Mouse (Mus musculus) intestine, embryonic 16.5 days (tissue): ENCODE measurements at regions not wholly inside any gene's neighbourhood (a gene's known extent, or its start where the extent isn't known, plus 50 kb on each side); places are given as distances from the start of the nearest gene placed in this dataset.

Source experiments
- ATAC-seq: fragments of 200-750 bp; cut with Nextera tagmentation; 2 replicates; pipeline ENCODE4 v1.8.0; 2017; ENCODE audit warnings: moderate TSS enrichment, moderate library complexity
- H3K27ac ChIP-seq: fragments of 300-500 bp; sonication (generic); 2 replicates; pipeline ENCODE4 v1.5.1; 2014; ENCODE audit warnings: mild to moderate bottlenecking, low read length
- H3K27me3 ChIP-seq: fragments of 300-500 bp; sonication (generic); replicated peaks from 2 replicates; pipeline ENCODE4 v1.6.1; 2014; ENCODE audit warnings: low read length, control low read depth, mixed read lengths; ENCODE audit not compliant: control insufficient read depth, insufficient read depth
- H3K36me3 ChIP-seq: fragments of 300-500 bp; sonication (generic); 2 replicates; pipeline ENCODE4 v1.6.1; 2014; ENCODE audit warnings: low read length, control low read depth; ENCODE audit not compliant: control insufficient read depth, insufficient read depth
- H3K4me1 ChIP-seq: fragments of 300-500 bp; sonication (generic); 2 replicates; pipeline ENCODE4 v1.6.1; 2014; ENCODE audit warnings: low read length, control low read depth, mixed read lengths; ENCODE audit not compliant: control insufficient read depth, insufficient read depth
- H3K4me2 ChIP-seq: fragments of 300-500 bp; sonication (generic); 2 replicates; pipeline ENCODE4 v1.6.1; 2014; ENCODE audit warnings: low read depth, low read length, control low read depth
- H3K4me3 ChIP-seq: fragments of 300-500 bp; sonication (generic); 2 replicates; pipeline ENCODE4 v1.5.1; 2014; ENCODE audit warnings: mild to moderate bottlenecking, low read length
- H3K9ac ChIP-seq: fragments of 300-500 bp; sonication (generic); 2 replicates; pipeline ENCODE4 v1.6.1; 2014; ENCODE audit warnings: low read depth, low read length
- H3K9me3 ChIP-seq: fragments of 300-500 bp; sonication (generic); 2 replicates; pipeline ENCODE4 v1.6.1; 2016; ENCODE audit warnings: low read length, control low read depth; ENCODE audit not compliant: control insufficient read depth
- WGBS: fragments of 180-500 bp; shearing (Covaris S2); extraction: QIAGEN DNeasy Blood & Tissue Kit; methylation state at CpG from one replicate; pipeline ENCODE4 v1.1.7; 2014; 5-methylcytosine and 5-hydroxymethylcytosine counted together

- Histone ChIP-seq H3K4me2 (no peak overlapping the region), H3K9me3 (no peaks in the 10 kb centered on the region), H3K36me3 (no peaks in the 10 kb centered on the region), H3K27ac (no peak overlapping the region), H3K9ac (no peak overlapping the region), H3K4me3 (no peak overlapping the region), H3K4me1 (no peaks in the 10 kb centered on the region), H3K27me3 (no peaks in the 10 kb centered on the region)
- WGBS = 82% methylated on average over 1 of the region's 1 CpGs
- ATAC-seq = no peak
Observed at GRCm38 (mm10) chr12:15262165-15262564, 554.6 kb downstream of the Trib2 start.

- no peak overlapping the region for H3K4me3 ChIP-seq
- H3K9me3 ChIP-seq = no peaks in the 10 kb centered on the region
- no peak overlapping the region for H3K9ac ChIP-seq
- H3K27ac ChIP-seq = no peak overlapping the region
- H3K4me2 ChIP-seq = no peak overlapping the region
- ATAC-seq = no peak
- H3K27me3 ChIP-seq = no peaks in the 10 kb centered on the region
- WGBS = 83% methylated on average over 1 of the region's 1 CpGs
- H3K36me3 ChIP-seq = no peaks in the 10 kb centered on the region
- H3K4me1 ChIP-seq = no peaks in the 10 kb centered on the region
Observed at GRCm38 (mm10) chr12:15261604-15262003, 555.1 kb downstream of the Trib2 start.

- H3K9ac ChIP-seq = no peak overlapping the region
- H3K4me1 ChIP-seq = no peaks in the 10 kb centered on the region
- no peak overlapping the region for H3K4me2 ChIP-seq
- no peak overlapping the region for H3K4me3 ChIP-seq
- no peaks in the 10 kb centered on the region for H3K9me3 ChIP-seq
- no peaks in the 10 kb centered on the region for H3K36me3 ChIP-seq
- no peak for ATAC-seq
- H3K27ac ChIP-seq = no peak overlapping the region
- WGBS = 82% methylated on average over 2 of the region's 2 CpGs
- no peaks in the 10 kb centered on the region for H3K27me3 ChIP-seq
Observed at GRCm38 (mm10) chr12:15260907-15261415, 555.8 kb downstream of the Trib2 start.

- no peak for ATAC-seq
- whole genome bisulfite sequencing = 75% methylated on average over 4 of the region's 4 CpGs
- no peak overlapping the region for H3K4me2 ChIP-seq
Observed at GRCm38 (mm10) chr12:15244966-15245365, 571.8 kb downstream of the Trib2 start.

DNA sequence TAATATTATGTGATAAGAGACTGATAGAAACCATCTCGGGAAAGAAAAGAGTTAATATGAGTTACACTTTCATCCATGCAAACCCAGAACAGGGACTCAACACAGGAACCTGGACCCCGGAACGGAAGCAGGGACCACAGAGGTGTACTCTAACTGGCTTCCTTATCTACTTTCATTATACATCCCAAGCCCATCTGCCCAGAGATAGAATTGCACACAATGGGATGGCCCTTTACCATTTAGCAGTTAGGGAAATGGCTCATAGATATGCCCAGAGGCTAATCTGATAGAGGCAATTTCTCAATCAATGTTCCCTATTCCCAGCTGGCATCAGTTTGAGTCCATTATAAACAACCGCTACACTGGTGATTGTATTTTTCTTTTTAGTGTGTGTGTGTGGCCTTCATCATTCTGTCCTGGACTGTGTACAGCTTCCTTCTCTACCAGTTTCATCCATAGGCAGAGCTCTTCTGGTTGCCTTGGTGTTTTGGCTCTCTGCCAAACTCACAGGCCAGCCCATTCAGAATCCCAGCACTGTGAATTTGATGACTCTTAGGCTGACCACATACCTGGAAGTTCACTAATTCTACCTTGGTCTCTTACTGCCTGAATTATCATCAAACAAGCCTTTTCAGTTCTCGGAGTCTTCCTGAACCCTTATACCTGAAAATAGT lies 594.1 kb downstream of the Trib2 start:
- Histone ChIP-seq H3K27me3 (no peaks in the 10 kb centered on the region), H3K4me1 (no peaks in the 10 kb centered on the region), H3K36me3 (no peaks in the 10 kb centered on the region), H3K27ac (no peak overlapping the region), H3K4me2 (no peak overlapping the region), H3K9ac (no peak overlapping the region), H3K4me3 (no peak overlapping the region), H3K9me3 (no peaks in the 10 kb centered on the region)
- 0 out of 2 replicates have a peak, but pooled peaks have one; percentile 28 for ATAC-seq
- 77% methylated on average over 5 of the region's 5 CpGs for whole genome bisulfite sequencing

More at GRCm38 (mm10) chr12:15244966-15245365, 571.8 kb downstream of the Trib2 start:
- no peak overlapping the region for H3K4me3 ChIP-seq
- no peaks in the 10 kb centered on the region for H3K36me3 ChIP-seq
- H3K4me1 ChIP-seq = no peaks in the 10 kb centered on the region
- H3K27ac ChIP-seq = no peak overlapping the region
- no peaks in the 10 kb centered on the region for H3K27me3 ChIP-seq
- H3K9ac ChIP-seq = no peak overlapping the region
- H3K9me3 ChIP-seq = no peaks in the 10 kb centered on the region

DNA sequence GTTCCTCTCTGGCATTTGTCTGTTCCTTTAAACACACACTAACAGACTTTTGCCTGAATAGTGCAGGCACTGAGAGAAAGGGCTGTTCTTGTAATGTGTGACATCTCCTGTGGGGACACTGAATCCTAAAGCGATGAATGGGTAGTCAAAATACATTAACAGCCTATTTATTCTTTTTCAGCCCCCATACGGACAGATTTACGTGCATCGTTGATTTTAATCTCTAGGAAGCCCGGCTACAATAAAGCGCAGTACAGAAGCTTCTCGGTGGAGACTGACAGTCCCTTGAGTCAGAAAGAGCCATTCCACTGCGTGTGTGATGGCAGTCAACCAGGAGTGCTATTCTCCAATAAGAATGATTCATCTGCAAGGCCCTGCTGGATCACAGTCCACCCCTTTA lies 598.2 kb downstream of the Trib2 start:
- H3K27me3 ChIP-seq = no peaks in the 10 kb centered on the region

DNA sequence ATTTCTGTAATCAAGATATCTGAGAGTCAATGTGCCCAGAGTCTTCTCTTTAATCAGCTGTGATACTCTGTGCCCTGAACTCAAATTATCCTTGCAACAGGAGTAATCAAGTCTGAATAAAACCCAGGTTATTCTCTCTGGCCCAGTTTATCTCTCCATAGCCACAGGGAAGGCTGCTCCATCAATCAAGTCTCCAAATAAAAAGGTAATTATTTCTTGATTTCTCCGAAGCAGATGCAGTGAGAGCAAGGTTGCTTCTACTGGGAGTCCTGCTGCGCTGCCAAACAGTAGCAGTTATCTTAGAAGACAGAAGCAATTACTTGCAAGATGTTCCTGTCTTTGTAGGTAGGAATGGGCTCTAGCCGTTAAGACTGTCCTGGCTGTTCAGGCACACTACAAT lies 600.5 kb downstream of the Trib2 start:
- 72% methylated on average over 3 of the region's 3 CpGs for WGBS
- Histone ChIP-seq H3K4me3 (no peak overlapping the region), H3K36me3 (no peaks in the 10 kb centered on the region), H3K9ac (no peak overlapping the region), H3K4me1 (no peaks in the 10 kb centered on the region), H3K27ac (no peak overlapping the region), H3K9me3 (no peaks in the 10 kb centered on the region), H3K4me2 (no peak overlapping the region), H3K27me3 (no peaks in the 10 kb centered on the region)
- ATAC-seq = no peak

More for the DNA sequence above, 598.2 kb downstream of the Trib2 start:
- Histone ChIP-seq H3K27ac (no peak overlapping the region), H3K4me2 (no peak overlapping the region), H3K4me3 (no peak overlapping the region), H3K36me3 (no peaks in the 10 kb centered on the region), H3K4me1 (no peaks in the 10 kb centered on the region), H3K9ac (no peak overlapping the region), H3K9me3 (no peaks in the 10 kb centered on the region)
- no peak for ATAC-seq
- 75% methylated on average over 8 of the region's 8 CpGs for WGBS

DNA sequence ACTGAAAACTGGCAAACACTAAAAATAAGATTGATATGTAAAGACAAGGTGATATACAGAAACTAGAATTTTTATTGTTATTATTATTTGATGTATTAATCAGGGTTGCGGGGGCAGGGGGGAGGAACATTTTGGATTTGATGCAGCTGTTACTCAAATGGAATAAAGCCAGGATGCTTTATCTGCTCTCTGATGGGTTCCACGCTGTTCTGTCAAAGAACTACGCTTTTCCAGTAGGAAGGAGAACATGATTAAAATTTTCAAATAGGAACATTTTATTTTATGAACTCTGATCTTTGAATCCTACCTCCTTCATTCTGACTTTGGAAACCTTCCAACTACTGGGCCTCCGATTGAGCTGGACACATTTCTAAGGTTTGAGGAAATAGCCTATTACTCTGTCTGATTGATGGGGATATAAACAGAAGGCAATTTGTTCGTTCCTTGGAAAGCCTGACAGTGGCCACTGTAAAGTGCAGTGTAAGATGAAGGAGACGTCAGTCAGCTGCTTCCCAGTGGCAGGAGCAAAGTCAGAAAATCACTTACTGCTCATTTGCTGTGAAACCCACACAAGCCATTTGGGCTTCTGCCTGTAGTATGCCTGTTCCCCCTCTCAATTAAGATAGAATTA lies 642.2 kb downstream of the Trib2 start:
- no peaks in the 10 kb centered on the region for H3K36me3 ChIP-seq
- ATAC-seq = no peak
- no peak overlapping the region for H3K9ac ChIP-seq
- no peaks in the 10 kb centered on the region for H3K4me1 ChIP-seq
- H3K9me3 ChIP-seq = no peaks in the 10 kb centered on the region
- WGBS = 37% methylated on average over 6 of the region's 6 CpGs
- H3K27me3 ChIP-seq = no peaks in the 10 kb centered on the region
- no peak overlapping the region for H3K4me2 ChIP-seq
- no peak overlapping the region for H3K27ac ChIP-seq
- H3K4me3 ChIP-seq = no peak overlapping the region

GRCm38 (mm10) chr12:15162605-15163004 lies 654.1 kb downstream of the Trib2 start:
- H3K27ac ChIP-seq = no peak overlapping the region
- whole genome bisulfite sequencing = 75% methylated on average over 5 of the region's 5 CpGs
- H3K4me3 ChIP-seq = no peak overlapping the region

More at GRCm38 (mm10) chr12:15162605-15163004, 654.1 kb downstream of the Trib2 start:
- Histone ChIP-seq H3K4me1 (no peaks in the 10 kb centered on the region), H3K4me2 (no peak overlapping the region), H3K9ac (no peak overlapping the region), H3K36me3 (no peaks in the 10 kb centered on the region), H3K9me3 (no peaks in the 10 kb centered on the region), H3K27me3 (no peaks in the 10 kb centered on the region)
- peak; percentile 90 for ATAC-seq
